Mouse (Mus musculus) ES-CJ7 (cell line): ENCODE results near the gene Tes.
A peak's percentile ranks its signal among the peaks of the same experiment; 100 is the strongest.

Source experiments
- DNase-seq: peaks from one replicate; pipeline ENCODE4 v3.0.0; 2011; ENCODE audit warnings: low read depth, low spot score

Gene Tes

GRCm38 (mm10) chr6:17077720-17078119, 12.8 kb downstream of the Tes start:
- no peak for DNase-seq

DNA sequence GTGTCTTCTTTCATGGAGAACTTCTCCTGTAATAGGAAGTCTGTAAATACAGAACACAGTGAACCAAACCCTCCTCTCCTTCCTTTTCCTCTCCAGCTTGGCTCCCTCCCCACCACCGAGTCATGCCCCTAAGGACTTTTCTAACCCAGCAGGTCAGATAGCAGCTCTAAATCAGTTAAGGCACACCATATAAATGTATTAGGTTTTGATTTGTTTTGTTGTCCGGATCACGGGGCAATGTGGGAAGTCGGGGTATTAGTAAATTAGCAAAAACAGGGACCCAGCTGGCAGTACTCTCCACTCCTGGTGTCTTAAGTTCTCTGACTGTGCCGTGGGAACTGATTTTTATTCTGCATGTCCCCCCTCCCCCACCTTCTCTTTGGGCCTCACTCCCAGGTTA, 14.4 kb downstream of the Tes start:
- no peak for DNase-seq

GRCm38 (mm10) chr6:17079826-17080225, 14.9 kb downstream of the Tes start:
- DNase-seq = no peak

GRCm38 (mm10) chr6:17082238-17082637, 17.3 kb downstream of the Tes start:
- DNase-seq = no peak

DNA sequence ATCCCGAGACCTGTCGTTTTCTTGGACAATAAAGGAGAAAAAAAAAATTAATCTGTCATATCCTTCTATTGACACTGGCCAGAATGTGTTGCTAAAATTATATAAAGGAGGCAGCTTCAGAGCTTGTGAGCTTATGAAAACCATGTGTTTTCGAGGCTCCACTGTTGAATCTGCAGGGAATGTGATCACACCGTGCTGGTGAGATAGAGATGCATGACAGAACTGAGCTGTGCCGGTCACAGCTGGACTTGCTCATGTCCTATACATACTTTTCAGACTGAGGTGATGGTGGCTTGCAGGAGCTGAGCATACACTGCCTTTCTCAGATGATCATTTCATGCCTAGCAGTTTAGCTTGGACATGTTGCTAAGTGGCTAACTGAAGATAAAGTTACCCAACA, 17.9 kb downstream of the Tes start:
- DNase-seq = no peak

GRCm38 (mm10) chr6:17087485-17087884, 22.5 kb downstream of the Tes start:
- peak; percentile 52 for DNase-seq

DNA sequence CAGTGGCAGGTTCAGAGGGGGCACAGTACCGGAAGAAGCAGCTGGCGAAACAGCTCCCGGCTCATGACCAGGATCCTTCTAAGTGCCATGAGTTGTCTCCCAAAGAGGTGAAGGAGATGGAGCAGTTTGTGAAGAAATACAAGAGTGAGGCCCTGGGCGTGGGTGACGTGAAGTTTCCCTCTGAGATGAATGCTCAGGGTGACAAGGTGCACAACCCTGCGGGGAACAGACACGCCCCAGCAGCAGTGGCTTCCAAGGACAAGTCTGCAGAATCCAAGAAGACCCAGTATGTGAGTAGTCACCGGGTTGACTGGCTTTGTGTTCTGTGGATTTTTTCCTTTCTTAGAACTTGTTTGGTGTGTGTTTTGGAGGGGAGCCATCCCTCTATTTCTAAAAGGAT, 32.4 kb downstream of the Tes start:
- no peak for DNase-seq

DNA sequence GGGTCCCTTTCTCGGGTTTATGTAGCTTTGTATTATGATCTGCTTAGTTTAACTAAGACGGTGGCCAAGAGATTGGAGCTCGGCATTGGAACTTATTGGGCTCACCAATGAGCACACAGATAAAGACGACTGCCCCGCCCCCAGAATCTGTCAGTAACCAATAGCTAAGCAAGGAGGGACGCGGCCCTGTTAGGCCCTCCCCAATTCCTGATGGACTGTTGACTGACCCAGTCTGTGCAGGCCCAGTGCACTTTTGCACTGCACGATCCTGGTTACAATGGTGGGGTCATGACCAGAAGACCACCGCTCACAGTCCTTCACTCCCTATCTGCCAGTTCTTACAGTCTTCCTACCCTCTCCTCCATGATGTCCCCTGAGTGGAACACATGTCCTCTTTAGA, 33.6 kb downstream of the Tes start:
- DNase-seq = no peak

DNA sequence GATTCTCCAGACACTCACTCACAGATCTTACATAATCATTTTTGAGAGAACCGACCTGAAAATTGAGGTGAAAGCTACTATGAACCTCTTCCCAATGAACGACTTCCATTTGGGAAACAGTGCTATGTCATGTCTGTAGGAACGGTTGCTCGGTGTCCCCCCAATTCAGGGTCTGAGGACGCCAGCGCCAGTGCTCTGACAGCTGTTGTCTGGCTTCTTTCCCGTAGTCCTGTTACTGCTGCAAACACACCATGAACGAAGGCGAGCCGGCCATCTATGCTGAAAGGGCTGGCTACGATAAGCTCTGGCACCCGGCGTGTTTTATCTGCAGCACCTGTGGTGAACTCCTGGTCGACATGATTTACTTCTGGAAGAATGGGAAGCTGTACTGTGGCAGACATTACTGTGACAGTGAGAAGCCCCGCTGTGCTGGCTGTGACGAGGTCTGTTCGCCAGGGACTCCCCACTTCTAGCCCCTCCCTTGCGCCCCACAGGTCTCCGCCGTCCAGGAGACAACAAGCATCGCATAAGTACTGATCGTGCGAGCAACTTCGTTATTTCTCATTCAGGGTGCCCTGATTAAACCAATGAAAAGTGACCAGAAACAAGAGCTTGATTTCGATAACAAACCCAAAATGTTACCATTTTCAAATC, 34.7 kb downstream of the Tes start:
- DNase-seq = peak; percentile 11

GRCm38 (mm10) chr6:17105714-17106113, 40.8 kb downstream of the Tes start:
- DNase-seq = peak; percentile 31

DNA sequence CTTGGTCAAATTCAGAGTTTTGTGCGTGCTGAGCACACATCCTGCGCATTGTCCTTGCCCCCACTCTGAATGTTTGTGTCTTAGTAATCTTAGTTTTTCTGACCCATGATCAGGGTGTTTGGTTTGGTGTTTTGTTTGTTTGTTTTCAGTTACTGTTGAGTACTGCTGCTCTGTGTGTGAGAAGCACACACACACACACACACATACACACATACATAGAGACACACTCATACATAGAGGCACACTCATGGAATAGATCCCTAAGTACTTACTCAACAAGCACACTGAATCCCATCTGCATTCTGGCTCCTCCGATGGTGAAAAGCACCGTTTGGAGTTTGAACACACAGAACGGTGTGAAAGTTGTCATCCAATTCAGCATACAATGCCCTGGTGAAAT, 41.5 kb downstream of the Tes start:
- DNase-seq = no peak

GRCm38 (mm10) chr6:17109204-17109603, 44.3 kb downstream of the Tes start:
- DNase-seq = no peak

DNA sequence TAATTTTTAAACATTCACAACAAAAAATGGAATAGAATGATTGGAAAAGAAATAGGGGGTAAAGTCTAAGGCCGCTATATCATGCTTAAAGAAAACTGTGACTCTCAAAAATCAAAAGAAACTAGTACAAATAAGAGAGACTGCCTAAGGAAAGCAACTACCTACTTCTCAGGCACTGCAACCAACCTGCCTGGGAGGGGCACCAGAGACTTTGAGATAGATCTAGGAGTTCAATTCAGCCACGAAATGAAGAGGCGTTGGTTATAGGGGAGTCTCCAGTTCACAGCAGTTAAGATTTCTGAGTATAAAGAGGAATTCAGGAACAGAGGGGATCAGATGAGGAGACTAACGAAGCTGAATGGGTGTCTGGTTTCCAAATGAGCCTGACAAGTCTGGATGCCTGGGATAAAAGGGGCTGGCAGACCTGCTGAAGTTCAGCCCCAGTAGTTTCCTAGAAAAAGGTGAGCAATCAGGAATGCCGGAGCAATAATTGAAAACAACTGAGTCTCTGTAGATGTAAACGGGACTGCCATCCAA, 45.7 kb downstream of the Tes start:
- no peak for DNase-seq

- no peak for DNase-seq
These were observed 47.1 kb downstream of the Tes start for GRCm38 (mm10) chr6:17112081-17112480.

DNA sequence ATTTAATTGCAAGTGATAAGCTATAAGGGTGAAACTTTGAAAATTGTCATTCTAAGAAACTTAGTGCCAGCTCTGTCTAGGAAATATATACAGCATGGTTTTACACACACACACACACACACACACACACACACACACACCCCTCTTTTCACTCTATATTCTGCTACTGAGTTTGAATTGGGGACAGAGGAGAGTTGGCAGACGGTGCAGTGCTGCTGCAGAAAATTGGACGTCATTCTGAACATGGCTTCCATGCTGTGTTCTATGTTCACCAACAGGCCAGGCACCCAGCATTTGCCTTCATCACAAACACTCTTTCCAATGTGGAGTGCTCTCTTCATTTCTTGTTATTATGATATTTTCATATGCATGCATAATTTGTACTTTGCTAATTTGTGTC, 48.0 kb downstream of the Tes start:
- no peak for DNase-seq

DNA sequence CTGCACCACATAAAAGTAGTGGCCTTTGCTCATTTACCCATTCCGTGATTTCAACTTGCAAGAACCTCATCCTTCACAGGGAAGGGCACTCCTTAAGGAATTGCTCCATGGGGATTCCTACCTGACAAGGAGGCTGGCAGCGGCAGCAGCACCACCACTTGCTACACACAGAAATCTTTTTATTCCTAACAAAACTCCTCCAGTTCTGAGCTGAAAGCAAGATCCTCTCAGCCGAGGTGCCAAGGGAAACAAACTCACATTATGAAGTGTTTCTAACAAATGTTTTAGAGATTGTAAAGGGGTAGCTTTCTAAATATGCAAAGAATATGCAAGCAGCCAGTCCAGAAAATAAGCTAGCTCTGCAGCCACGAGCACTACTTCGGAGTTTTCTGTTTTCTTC, 49.6 kb downstream of the Tes start:
- no peak for DNase-seq

GRCm38 (mm10) chr6:17115046-17115790, 50.3 kb downstream of the Tes start:
- no peak for DNase-seq

DNA sequence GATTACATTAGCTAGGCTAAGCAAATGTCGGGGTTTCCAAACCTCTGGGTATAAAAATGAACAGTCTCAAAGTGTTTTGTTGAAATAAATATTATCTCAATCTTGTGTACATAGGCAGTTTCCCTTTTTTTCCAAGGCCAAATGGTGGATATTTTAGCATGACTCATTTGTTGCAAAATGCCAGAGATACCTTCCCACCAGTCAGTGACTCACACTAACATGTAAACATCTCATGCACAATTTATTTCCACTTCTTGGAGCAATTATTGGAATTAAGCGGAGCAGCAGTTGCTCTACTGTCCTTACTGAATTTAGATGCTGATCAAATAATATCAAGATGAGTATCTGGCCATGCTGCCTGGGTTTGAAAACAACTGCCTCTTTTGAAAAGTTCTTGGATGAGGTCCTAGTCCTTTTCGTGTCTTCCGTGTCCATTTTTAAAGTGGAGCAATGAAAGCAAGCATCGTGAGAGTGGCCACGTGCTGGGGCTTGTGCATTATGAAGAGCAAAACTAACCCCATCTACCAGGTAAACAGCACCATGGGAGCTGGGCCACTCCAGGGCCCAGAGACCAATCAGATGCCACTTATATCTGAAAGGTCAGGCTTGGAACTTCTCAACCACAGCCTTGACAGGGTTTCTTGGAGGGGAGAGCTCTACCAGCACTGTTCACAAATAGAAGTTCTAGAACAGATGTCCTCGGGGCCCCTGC, 54.7 kb downstream of the Tes start:
- DNase-seq = no peak

DNA sequence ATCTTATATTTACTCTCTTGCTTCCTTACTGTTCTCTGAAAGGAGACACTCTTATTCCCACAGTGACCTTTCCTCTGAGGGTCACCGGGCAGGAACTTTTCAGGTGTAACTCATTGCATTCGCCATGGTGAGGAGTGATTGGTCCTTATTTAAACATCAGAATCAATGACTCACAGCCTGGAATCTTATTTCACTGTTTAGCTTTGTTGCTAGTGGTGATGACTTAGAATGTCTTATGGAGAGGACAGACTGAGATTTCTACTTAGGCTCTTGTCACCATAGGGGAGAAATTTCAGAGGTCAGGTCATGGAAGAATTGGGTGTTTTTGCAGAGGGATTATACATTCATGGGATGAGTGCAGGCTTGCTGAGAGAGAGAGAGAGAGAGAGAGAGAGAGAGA, 75.1 kb downstream of the Tes start:
- no peak for DNase-seq

DNA sequence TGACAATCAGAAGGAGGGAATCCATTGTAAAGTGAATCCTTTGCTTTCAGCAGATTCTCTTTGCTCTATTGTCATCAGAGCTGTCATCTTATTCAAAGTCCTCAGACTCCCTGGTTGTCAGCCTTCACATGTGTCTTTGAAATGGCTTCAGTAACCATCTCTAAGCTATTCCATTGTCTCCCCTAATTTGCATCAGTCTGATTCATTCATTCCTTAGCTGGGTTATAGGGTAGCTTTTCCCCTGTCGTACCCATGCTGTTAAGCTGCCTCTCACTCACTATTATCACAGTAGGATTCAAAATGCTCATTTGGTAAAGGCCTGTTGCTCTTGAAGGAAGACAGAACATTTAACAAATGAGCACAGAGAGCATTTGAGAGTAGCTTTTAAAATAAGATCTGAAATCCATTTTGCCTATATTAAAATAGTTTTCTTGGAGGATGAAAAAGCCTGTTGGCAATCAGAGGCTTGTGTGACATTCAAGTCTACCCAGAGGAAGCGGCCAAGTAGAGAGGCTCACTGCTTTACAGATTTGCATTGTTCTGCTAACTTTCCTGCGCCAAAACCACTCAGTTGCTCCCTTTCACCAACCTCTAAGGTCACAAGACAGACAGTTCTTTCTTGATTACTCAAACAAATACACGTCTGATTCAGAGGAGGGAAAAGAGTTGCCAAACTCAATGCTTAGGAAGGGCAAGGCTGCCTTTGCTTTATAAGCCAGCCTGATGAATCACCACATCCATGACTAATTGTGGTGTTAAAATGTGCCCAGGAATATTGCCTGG, 77.8 kb downstream of the Tes start:
- DNase-seq = no peak

- DNase-seq = no peak
These were observed 86.2 kb downstream of the Tes start for GRCm38 (mm10) chr6:17151071-17151715.
